Mouse (Mus musculus): ENCODE results near the gene Six4. TPM values are rescaled to one million over a fixed set of nuclear protein-coding genes. Genes with fewer than 3 reads are reported as not detected.
"Not testable (repeated sequence)": the region's sequence is repeated elsewhere in the genome, so short reads cannot be mapped to it uniquely, and the experiment has no call there.

Gene Six4
- polyA plus RNA-seq, 1 experiment from 2014 or later = 0.24 TPM

GRCm38 (mm10) chr12:73112326-73113087 lies 749 bp downstream of the Six4 start:
- Histone ChIP-seq H3K4me1 (ENCODE audit: control insufficient read depth, insufficient read depth, low read depth, low read length) (peaks cover 13% of the 10 kb centered on the region), H3K27ac (ENCODE audit: low read depth, low read length) (peak overlapping the region; percentile 44), H3K27me3 (replicated peaks; ENCODE audit: control insufficient read depth, insufficient read depth, low read length) (peaks cover 9% of the 10 kb centered on the region), H3K36me3 (ENCODE audit: control insufficient read depth, insufficient read depth, low read length) (no peaks in the 10 kb centered on the region), H3K4me2 (ENCODE audit: low read length) (peak overlapping the region; percentile 100), H3K4me3 (ENCODE audit: low read length) (peak overlapping the region; percentile 77), H3K9ac (ENCODE audit: low read depth, low read length) (peak overlapping the region; percentile 71), H3K9me3 (ENCODE audit: control insufficient read depth, low read length) (no peaks in the 10 kb centered on the region)
- peak; percentile 71 for ATAC-seq
- WGBS = under 1% methylated on average over 70 of the region's 71 CpGs

- 1% methylated on average over 44 of the region's 44 CpGs for WGBS
- H3K9ac ChIP-seq (ENCODE audit: low read depth, low read length) = peak overlapping the region; percentile 71
- H3K27ac ChIP-seq (ENCODE audit: low read depth, low read length) = no peak overlapping the region
Observed at GRCm38 (mm10) chr12:73111561-73112325, 1.5 kb downstream of the Six4 start.

DNA sequence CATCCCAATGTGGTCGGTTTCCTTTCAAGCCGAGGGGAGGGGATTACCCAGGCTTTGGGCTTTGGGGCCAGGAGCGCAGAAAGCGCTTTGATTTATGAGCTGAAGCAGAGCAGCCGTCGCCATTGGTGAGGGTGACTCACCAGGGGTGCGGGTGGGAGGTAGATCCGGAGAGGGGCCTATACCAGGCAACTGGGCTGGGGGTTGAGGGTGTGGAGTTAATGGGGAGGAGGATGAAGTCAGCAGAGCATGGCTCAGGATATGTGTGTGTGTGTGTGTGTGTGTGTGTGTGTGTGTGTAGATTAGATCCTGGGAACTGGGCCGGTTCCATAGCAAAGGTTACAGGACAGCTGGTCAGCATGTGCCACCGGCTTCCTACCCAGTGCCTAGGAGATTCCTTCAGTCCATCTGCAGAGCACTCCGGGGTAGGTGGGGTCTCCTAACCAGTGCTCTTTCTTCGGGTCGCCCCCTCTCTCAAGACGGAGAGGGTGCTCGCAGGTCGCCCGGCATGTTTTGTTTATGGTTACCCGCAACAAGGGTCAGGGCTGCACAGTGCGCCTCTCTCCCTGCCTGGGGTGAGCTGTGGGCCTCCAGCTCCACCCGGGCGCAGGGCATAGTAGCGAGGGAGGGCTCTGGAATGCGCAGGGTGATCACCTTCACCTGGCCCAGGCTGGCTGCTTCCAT lies 2.7 kb downstream of the Six4 start:
- Histone ChIP-seq H3K27me3 (replicated peaks; ENCODE audit: control insufficient read depth, insufficient read depth, low read length) (peaks cover 9% of the 10 kb centered on the region), H3K4me2 (ENCODE audit: low read length) (peak overlapping the region; percentile 100), H3K9ac (ENCODE audit: low read depth, low read length) (0 out of 2 replicates have a peak overlapping the region, but pooled peaks have one; percentile 25), H3K4me3 (ENCODE audit: low read length) (peak overlapping the region; percentile 23), H3K27ac (ENCODE audit: low read depth, low read length) (no peak overlapping the region), H3K36me3 (ENCODE audit: control insufficient read depth, insufficient read depth, low read length) (no peaks in the 10 kb centered on the region), H3K9me3 (ENCODE audit: control insufficient read depth, low read length) (no peaks in the 10 kb centered on the region), H3K4me1 (ENCODE audit: control insufficient read depth, insufficient read depth, low read depth, low read length) (peaks cover 13% of the 10 kb centered on the region)
- ATAC-seq = no peak
- WGBS = 6% methylated on average over 21 of the region's 23 CpGs

More at GRCm38 (mm10) chr12:73111561-73112325, 1.5 kb downstream of the Six4 start:
- Histone ChIP-seq H3K4me1 (ENCODE audit: control insufficient read depth, insufficient read depth, low read depth, low read length) (peaks cover 13% of the 10 kb centered on the region), H3K4me3 (ENCODE audit: low read length) (peak overlapping the region; percentile 77), H3K27me3 (replicated peaks; ENCODE audit: control insufficient read depth, insufficient read depth, low read length) (peaks cover 9% of the 10 kb centered on the region), H3K9me3 (ENCODE audit: control insufficient read depth, low read length) (no peaks in the 10 kb centered on the region), H3K36me3 (ENCODE audit: control insufficient read depth, insufficient read depth, low read length) (no peaks in the 10 kb centered on the region), H3K4me2 (ENCODE audit: low read length) (peak overlapping the region; percentile 100)
- no peak for ATAC-seq

DNA sequence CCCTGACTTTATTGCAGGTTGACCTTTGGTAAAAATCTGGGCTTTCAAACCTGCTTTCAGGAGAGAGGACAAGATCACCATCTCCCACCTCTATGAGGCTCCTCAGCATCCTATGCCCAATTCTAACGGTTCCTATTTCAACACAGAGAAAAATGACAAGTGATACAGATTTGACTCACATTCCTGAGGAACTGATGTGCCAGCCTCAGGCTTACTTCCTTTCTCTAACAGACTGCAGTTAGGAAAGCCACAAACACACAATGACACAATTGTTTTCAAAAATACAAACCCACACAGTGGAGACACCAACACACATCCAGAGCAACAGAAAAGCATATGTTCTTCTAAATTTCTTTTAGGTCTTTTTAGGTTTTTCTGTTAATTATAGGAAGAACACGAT lies 5.4 kb downstream of the Six4 start:
- H3K9ac ChIP-seq (ENCODE audit: low read depth, low read length) = no peak overlapping the region
- H3K4me1 ChIP-seq (ENCODE audit: control insufficient read depth, insufficient read depth, low read depth, low read length) = peaks cover 13% of the 10 kb centered on the region
- H3K27ac ChIP-seq (ENCODE audit: low read depth, low read length) = no peak overlapping the region
- no peak for ATAC-seq
- peaks cover 4% of the 10 kb centered on the region; the same call in 1 of the 2 replicates for H3K36me3 ChIP-seq (ENCODE audit: control insufficient read depth, insufficient read depth, low read length)
- H3K27me3 ChIP-seq (replicated peaks; ENCODE audit: control insufficient read depth, insufficient read depth, low read length) = peaks cover 7% of the 10 kb centered on the region
- 0 out of 2 replicates have a peak, but pooled peaks cover 2% of the 10 kb centered on the region for H3K9me3 ChIP-seq (ENCODE audit: control insufficient read depth, low read length)
- H3K4me2 ChIP-seq (ENCODE audit: low read length) = no peak overlapping the region
- no peak overlapping the region for H3K4me3 ChIP-seq (ENCODE audit: low read length)
- WGBS = 79% methylated on average over 2 of the region's 2 CpGs

DNA sequence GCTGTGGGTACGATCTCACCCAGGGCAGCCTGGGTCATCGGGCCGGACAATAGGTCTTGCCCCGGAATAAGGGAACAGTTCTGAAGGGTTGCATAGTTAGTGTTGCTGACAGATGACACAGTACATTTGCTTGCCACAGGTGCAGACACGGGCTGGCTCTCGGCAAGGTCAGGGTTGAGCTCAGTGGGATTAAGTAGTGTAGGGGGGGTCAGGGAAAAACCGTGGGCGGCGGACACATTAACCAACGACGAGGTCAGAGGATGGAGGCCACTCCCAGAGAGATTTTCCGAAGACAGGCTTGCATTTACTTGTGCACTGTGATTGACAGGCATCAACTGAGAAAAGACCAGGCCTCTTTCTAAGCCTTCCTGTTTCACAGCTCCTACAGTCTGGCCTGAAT lies 9.5 kb downstream of the Six4 start:
- Histone ChIP-seq H3K9ac (ENCODE audit: low read depth, low read length) (no peak overlapping the region), H3K4me1 (ENCODE audit: control insufficient read depth, insufficient read depth, low read depth, low read length) (no peaks in the 10 kb centered on the region), H3K27ac (ENCODE audit: low read depth, low read length) (no peak overlapping the region), H3K4me3 (ENCODE audit: low read length) (no peak overlapping the region), H3K4me2 (ENCODE audit: low read length) (no peak overlapping the region), H3K9me3 (ENCODE audit: control insufficient read depth, low read length) (0 out of 2 replicates have a peak, but pooled peaks cover 2% of the 10 kb centered on the region), H3K27me3 (replicated peaks; ENCODE audit: control insufficient read depth, insufficient read depth, low read length) (no peaks in the 10 kb centered on the region), H3K36me3 (ENCODE audit: control insufficient read depth, insufficient read depth, low read length) (peaks cover 4% of the 10 kb centered on the region; the same call in 1 of the 2 replicates)
- WGBS = 93% methylated on average over 12 of the region's 12 CpGs
- no peak for ATAC-seq

DNA sequence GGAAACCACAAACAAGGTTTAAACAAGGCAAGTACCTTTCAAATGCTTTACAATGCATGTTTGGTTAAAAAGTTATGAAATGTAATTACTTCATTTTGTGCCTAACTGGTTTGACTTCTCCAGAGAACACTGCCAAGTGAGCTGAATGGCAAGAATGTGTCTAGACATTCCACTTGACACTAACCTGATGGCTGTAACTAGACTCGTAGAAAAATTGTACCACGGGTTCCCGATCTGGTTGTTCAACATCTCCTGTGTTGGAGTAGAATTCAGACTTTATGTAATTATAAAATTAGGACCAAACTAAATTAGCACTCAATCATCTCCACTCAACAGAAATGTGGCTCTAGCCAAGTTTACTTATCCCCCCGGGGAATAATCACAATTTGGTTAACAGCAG lies 14.7 kb downstream of the Six4 start:
- Histone ChIP-seq H3K4me1 (ENCODE audit: control insufficient read depth, insufficient read depth, low read depth, low read length) (no peaks in the 10 kb centered on the region), H3K9ac (ENCODE audit: low read depth, low read length) (no peak overlapping the region), H3K27me3 (replicated peaks; ENCODE audit: control insufficient read depth, insufficient read depth, low read length) (no peaks in the 10 kb centered on the region), H3K27ac (ENCODE audit: low read depth, low read length) (no peak overlapping the region), H3K36me3 (ENCODE audit: control insufficient read depth, insufficient read depth, low read length) (peaks cover 4% of the 10 kb centered on the region; the same call in 1 of the 2 replicates), H3K4me2 (ENCODE audit: low read length) (no peak overlapping the region), H3K4me3 (ENCODE audit: low read length) (no peak overlapping the region), H3K9me3 (ENCODE audit: control insufficient read depth, low read length) (0 out of 2 replicates have a peak, but pooled peaks cover 1% of the 10 kb centered on the region)
- ATAC-seq = no peak
- WGBS = 93% methylated on average over 4 of the region's 4 CpGs

DNA sequence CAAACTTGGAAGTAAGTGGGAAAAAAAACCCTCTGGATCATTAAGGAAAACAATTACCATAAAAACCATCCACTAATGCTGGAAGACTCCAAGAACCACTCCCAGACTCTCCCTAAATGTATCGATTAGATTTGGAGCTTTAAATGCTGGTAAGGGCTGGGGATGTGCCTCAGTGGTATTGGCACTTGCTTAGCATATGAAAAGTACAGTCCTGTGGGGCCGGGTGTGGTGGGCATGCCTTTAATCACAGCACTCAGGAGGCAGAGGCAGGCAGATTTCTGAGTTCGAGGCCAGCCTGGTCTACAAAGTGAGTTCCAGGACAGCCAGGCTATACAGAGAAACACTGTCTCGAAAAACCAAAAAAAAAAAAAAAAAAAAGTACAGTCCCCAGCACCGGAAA lies 17.1 kb downstream of the Six4 start:
- 96% methylated on average over 5 of the region's 5 CpGs for WGBS
- H3K4me2 ChIP-seq (ENCODE audit: low read length); H3K9ac ChIP-seq (ENCODE audit: low read depth, low read length); ATAC-seq; H3K4me3 ChIP-seq (ENCODE audit: low read length); H3K27ac ChIP-seq (ENCODE audit: low read depth, low read length); H3K4me1 ChIP-seq (ENCODE audit: control insufficient read depth, insufficient read depth, low read depth, low read length); H3K9me3 ChIP-seq (ENCODE audit: control insufficient read depth, low read length); H3K27me3 ChIP-seq (replicated peaks; ENCODE audit: control insufficient read depth, insufficient read depth, low read length); H3K36me3 ChIP-seq (ENCODE audit: control insufficient read depth, insufficient read depth, low read length): not testable (repeated sequence)

DNA sequence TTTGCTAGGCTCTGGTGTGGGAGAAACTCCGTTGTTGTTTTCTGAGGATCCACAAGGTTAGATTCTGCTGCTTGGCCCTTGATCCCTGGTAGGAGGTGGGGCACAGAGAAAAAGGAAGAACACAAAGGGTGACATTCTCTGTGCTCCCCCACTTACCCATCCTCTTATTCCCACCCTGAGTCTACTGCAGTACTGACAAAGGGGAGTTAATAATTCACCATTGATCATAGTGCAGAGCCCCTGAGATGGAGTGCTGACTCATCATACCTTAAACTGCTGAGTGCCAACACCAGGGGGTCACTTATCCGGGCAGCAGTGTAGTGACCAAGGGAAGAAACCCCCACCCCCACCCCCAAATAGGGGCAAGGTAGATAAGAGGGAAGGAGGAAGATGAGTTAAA lies 18.7 kb downstream of the Six4 start:
- ATAC-seq = no peak
- WGBS = 15% methylated on average over 2 of the region's 2 CpGs

DNA sequence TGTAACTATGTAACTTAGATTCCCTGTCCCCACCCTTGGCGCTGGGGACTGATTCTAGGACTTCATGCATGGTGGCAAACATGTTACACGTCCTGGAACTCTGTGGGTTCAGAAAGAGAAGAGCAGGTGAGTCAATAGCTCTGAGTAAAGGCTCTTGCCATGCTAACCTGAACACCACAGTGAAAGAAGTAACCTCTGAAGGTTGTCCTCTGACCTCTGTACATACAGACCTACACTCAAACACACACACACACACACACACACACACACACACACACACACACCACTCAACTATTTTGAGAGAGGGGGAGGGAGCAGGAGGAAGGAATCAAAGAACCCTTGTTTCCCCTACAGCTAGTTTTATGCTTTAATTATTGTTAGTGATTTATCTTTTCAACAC lies 19.1 kb downstream of the Six4 start:
- Histone ChIP-seq H3K4me3 (ENCODE audit: low read length) (no peak overlapping the region), H3K9me3 (ENCODE audit: control insufficient read depth, low read length) (no peaks in the 10 kb centered on the region), H3K4me1 (ENCODE audit: control insufficient read depth, insufficient read depth, low read depth, low read length) (no peaks in the 10 kb centered on the region), H3K27me3 (replicated peaks; ENCODE audit: control insufficient read depth, insufficient read depth, low read length) (no peaks in the 10 kb centered on the region), H3K9ac (ENCODE audit: low read depth, low read length) (no peak overlapping the region), H3K27ac (ENCODE audit: low read depth, low read length) (no peak overlapping the region), H3K4me2 (ENCODE audit: low read length) (no peak overlapping the region), H3K36me3 (ENCODE audit: control insufficient read depth, insufficient read depth, low read length) (no peaks in the 10 kb centered on the region)
- ATAC-seq = no peak
- 89% methylated on average over 2 of the region's 2 CpGs for WGBS

More for the DNA sequence above, 18.7 kb downstream of the Six4 start:
- Histone ChIP-seq H3K27ac (ENCODE audit: low read depth, low read length) (no peak overlapping the region), H3K4me3 (ENCODE audit: low read length) (no peak overlapping the region), H3K27me3 (replicated peaks; ENCODE audit: control insufficient read depth, insufficient read depth, low read length) (no peaks in the 10 kb centered on the region), H3K4me1 (ENCODE audit: control insufficient read depth, insufficient read depth, low read depth, low read length) (no peaks in the 10 kb centered on the region), H3K9me3 (ENCODE audit: control insufficient read depth, low read length) (no peaks in the 10 kb centered on the region), H3K9ac (ENCODE audit: low read depth, low read length) (no peak overlapping the region), H3K36me3 (ENCODE audit: control insufficient read depth, insufficient read depth, low read length) (no peaks in the 10 kb centered on the region), H3K4me2 (ENCODE audit: low read length) (no peak overlapping the region)
